Mouse (Mus musculus) kidney, adult 8-10 months (tissue): ENCODE results near the gene Dvl2.

Source experiments
- DNase-seq, 2 experiments: peaks; one replicate each; pipeline ENCODE4 v3.0.0; 2022

Dvl2 gene

GRCm38 (mm10) chr11:70029829-70030550 lies 29.6 kb downstream of the Dvl2 start:
- DNase-seq: no peak

DNA sequence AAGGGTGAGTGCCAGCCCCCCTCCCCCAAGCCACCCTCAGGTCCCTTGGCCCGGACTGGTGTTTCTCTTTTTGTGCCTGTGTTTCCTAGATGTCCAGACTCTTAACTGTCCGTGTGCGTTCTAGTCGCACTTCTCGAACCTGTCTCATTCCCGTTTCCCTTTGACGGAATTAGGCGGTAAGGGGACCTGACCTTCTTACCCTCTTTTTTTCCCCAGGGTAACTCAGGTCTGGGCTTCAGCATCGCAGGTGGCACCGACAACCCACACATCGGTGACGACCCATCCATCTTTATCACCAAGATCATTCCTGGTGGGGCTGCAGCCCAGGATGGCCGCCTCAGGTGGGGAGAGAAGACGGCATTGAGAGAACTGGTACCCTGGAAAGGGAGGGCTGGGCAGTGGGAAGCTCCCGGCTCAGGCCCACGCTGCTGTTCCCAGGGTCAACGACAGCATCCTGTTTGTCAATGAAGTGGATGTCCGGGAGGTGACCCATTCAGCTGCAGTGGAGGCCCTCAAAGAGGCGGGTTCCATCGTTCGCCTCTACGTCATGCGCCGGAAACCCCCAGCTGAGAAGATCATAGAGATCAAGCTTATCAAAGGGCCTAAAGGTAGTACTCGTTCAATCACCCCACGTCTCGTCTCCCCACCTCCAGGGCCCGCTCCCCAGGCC lies 30.4 kb downstream of the Dvl2 start:
- DNase-seq: no peak

DNA sequence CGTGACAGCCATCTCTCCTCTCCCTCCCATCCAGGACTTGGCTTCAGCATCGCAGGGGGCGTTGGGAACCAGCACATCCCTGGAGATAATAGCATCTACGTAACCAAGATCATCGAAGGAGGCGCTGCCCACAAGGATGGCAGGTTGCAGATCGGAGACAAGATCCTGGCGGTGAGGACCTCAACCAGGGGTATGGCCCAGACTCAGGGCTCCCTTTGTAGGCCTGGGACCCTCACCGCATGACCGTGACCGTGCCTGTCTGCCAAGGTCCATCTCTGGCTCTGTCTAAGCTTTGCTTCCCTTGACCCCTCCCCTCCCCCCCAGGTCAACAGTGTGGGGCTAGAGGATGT lies 30.9 kb downstream of the Dvl2 start:
- no peak for DNase-seq

DNA sequence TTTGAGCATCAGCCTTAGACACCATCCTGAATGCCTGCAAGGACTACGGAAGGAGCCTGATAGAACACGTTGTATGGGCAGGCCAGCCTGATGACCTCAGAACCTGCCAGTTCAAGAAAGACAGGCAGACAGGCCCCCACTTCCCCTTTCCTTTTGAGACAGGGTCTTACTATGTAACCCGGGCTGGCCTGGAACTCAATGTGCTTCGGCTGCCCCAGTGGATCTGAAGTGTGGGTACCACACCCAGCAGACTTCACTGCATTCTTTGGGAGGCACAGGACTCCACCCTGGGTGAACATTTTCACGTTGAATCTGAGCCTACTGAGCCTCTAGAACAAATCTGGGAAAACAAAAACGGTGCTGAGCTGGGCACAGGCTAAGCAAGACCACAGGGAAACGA lies 37.8 kb downstream of the Dvl2 start:
- DNase-seq: no peak

DNA sequence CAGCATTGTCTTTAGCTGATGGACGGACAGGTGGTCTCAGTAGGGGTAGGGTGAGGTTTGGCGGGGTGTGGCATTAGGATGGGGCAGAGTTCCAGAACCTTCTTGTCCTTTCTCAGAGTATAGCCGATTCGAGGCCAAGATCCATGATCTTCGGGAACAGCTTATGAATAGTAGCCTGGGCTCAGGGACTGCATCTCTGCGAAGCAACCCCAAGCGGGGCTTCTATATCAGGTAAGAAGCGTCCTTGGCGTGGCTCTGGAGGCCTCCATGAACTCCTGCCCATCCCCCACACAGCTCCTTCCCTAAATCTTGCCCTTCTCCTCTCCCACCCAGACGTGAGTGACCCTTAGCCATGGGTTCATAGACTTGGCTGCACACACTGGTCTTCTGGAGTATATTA lies 39.2 kb downstream of the Dvl2 start:
- no peak for DNase-seq

DNA sequence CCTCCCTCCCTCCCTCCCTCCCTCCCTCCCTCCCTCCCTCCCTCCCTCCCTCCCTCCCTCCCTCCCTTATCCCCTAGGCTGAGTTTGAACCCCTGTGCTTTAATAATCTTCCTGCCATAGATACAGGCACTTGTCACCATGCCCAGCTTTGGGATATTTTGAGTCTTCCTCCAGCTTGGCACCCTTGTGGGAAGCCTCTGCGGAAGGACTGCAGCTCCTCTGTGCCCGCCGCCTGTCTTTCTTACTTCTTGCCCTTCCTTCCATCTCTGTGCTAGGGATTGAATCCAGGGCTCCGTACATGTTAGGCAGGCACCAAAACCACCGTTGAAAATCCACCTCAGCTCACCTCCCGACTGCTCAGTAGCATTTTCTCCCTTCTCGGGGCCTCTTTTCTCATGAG lies 39.8 kb downstream of the Dvl2 start:
- DNase-seq: no peak

DNA sequence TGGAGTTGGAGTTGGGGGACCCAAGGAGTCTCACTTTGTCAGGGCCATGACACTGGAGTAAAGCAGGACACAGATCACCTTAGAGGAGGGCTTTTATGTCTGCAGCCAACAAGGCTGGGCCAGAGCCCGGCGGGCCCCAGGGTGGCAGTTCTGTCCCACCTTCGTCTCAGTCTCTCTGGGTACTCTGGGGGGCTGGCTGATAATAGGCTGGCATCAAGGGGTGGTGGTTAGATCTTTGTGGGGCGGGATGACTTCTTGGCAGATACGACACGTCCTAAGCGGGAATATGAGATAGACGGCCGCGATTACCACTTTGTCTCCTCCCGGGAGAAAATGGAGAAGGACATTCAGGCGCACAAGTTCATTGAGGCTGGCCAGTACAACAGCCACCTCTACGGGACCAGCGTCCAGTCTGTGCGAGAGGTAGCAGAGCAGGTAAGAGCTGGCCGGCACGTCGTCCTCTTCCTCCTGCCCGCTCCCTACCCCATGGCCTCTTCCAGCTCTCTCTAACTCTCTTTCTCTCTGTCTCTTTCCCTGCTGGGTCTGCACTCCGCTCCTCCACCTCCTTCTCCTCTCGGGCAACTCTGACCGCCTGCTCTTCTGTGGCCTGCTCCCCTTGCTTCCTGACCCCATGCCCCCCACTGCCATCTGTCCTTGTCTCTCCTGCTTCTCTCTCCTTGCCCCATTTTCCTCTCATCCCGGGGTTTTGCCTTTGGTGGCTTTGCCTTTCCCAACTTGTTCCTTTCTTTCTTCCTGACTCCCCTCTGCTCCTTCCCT lies 42.1 kb downstream of the Dvl2 start:
- no peak for DNase-seq

DNA sequence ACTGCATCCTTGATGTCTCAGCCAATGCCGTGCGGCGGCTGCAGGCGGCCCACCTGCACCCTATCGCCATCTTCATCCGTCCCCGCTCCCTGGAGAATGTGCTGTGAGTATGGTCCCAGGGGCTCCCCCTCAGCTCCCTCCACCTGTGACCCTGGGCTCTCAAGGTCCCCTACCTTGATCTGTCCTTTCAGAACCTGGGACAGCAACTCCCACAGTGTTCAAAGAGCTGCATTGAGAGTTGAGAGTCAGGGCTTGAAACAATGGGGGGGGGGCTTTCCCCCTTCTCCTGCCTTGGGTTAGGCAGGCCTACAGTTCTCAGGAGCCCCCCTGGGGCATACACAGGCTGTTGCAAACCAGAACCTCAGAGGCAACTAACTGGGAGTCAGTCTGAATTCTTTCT lies 43.3 kb downstream of the Dvl2 start:
- no peak for DNase-seq

DNA sequence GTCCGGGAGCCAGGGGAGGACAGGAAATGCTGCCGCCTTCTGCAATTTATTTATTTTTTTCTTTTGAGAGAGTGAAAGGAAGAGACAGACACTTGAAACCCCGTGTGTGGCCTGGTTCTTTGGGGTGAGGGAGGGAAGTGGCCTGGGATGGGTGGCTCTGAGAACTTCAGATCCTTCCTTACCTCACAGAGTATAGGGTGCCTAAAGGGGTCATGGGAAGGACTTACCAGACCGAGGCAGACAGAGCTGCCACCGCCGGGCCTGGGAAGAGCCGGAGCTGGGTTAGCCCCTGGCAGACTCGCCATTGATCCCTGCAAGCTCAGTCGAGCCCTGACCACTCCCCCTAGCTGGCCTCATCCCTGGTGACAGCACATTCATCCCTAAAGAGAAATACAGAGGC lies 45.0 kb downstream of the Dvl2 start:
- DNase-seq: no peak

- DNase-seq: no peak
Measured at GRCm38 (mm10) chr11:70049366-70049765, 49.0 kb downstream of the Dvl2 start.

- DNase-seq: no peak
Measured at GRCm38 (mm10) chr11:70049816-70050215, 49.4 kb downstream of the Dvl2 start.

DNA sequence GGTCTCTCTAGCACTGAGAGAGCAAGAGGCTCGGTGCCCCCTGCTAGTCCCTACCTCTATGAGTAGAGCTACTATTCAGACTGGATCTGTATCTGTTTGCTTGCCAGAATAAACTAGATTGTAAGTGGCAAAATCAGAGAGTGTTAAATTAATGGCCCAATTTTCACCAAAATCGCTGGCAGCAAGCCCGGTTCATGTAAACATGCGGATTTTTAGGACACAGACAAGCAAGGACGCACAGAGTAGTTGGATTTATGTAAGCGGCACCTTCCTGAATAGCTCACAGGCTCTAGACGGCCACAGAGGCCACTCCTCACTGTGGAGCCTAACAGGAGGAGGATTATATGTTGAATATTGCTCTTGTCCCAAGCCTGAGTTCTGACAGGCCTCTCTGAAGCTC lies 52.8 kb downstream of the Dvl2 start:
- DNase-seq: no peak

- DNase-seq: peak in 1 of 2 experiments; percentile 26
Measured at GRCm38 (mm10) chr11:70053898-70054570, 53.6 kb downstream of the Dvl2 start, which contains the start of gene Asgr1. Gene Asgr1, plus strand, starts transcription at chr11:70054085.

DNA sequence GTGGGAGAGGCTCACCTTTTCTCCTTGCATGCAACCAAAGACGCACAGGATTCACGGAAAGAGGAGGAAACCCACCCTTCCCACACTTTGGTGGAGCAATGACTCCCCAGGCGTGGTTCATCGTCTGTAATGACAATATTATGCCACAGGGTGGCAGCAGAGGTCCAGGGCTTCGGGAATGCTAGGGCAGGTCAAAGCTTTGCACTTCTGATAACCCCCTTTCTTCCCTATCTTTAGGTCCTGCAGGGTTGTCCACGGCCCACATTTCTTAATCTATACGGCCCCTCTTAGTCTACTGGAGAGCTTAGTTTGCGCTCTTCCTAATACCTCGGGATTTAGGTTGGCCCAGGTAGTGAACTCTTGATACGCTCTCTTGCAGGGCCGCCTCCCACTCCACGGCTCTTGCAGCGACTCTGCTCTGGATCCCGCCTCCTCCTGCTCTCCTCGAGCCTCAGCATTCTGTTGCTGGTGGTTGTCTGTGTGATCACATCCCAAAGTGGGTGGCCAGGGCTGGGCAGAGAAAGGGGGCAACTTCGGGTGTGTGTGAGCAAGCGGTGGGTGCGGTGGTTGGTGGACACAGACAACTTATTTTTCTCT lies 55.3 kb downstream of the Dvl2 start:
- DNase-seq: peak; percentile 42 to 77

- peak; percentile 64 to 73 for DNase-seq
Measured at GRCm38 (mm10) chr11:70057805-70058204, 57.4 kb downstream of the Dvl2 start.

DNA sequence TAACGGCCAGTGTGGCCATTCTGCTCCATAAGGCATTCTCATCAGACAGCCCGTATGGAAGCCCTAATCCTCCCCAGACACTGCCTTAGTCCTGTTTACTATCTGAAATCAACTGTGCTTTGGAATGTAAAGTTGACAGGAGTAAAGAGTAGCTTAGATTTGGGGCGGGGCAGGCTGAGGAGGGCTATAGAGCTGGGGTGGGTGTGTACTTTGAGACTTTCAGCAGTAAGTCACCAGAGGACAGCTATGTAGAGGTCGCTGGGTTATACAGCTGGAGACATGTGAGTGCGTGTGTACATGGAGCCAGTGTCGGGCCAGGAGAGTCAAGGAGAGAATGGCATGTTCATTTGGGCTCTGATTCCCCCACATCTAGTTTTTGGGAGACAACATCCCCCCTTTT lies 59.5 kb downstream of the Dvl2 start:
- no peak for DNase-seq
